Mouse (Mus musculus): Measurements from ENCODE around the gene Sema3a. TPM values are rescaled to one million over a fixed set of nuclear protein-coding genes. Genes with fewer than 3 reads are reported as not detected.

Gene Sema3a
- polyA plus RNA-seq, 1 experiment from 2014 or later, result 7.5 TPM

GRCm38 (mm10) chr5:13157761-13158612, 32.8 kb downstream of the Sema3a start:
- CTCF ChIA-PET, result no interaction called here
- H3K27me3 ChIP-seq, result no peaks in the 10 kb centered on the region
- no peak for DNase-seq (ENCODE audit: low read depth, low spot score)
- ATAC-seq, result no peak
- POLR2A ChIA-PET, result no interaction called here
- in situ Hi-C loops (cut with MboI; ENCODE audit: low pct_unique_long_range_greater_than_20kb), result no loop called here
- TF ChIP-seq CTCF (IDR thresholded peaks at IDR 0.05), result no peak

DNA sequence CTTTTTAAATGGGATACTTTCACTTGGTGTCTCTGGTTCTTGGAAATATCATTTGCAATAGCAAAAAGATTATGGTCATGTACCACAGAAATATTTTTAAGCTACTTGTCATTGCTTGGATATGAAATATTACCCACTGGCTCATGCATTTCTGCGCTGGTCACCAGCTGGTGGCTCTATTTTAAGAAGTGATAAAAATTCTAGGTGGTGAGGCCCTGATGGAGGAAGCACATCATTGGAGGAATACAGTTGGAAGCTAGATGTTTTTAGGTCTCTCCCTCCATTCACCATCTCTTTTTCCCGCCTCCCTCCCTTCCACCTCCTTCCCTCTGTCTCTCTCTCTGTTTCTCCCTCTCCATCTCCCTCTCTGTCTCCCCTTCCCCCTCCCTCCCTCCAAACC, 57.0 kb downstream of the Sema3a start:
- no peak for TF ChIP-seq CTCF (IDR thresholded peaks at IDR 0.05)
- in situ Hi-C loops (cut with MboI; ENCODE audit: low pct_unique_long_range_greater_than_20kb), result no loop called here

DNA sequence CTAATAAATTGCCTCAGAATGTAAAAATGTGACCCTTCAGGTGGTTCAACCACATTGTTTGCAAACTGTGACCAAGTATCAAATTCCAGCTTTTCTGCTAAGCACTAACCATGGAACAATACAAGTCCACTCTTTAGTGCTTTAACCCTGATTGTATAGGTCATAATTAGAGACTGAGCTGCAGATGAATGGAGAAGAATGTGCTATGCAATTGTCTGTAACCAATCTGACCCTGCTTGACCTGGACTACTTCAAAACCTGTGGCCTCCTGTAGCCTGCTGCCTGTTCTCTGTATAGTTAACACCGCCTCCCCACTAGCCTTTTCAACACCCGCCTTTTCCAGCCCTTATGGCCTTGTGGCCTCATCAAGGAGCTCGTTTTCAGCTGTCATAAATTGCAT, 72.7 kb downstream of the Sema3a start:
- TF ChIP-seq CTCF (IDR thresholded peaks at IDR 0.05), result no peak
- ATAC-seq, result no peak
- ChIA-PET CTCF (interaction anchor here (1.0 kb wide), 1 partner anchor 15 kb away, joined by 4 read pairs; no protein-coding TSS in a partner anchor), POLR2A (no interaction called here)
- in situ Hi-C loops (cut with MboI; ENCODE audit: low pct_unique_long_range_greater_than_20kb), result no loop called here
- no peak for DNase-seq (ENCODE audit: low read depth, low spot score)
- H3K27me3 ChIP-seq, result no peaks in the 10 kb centered on the region

More for the DNA sequence above, 57.0 kb downstream of the Sema3a start:
- ATAC-seq (no peak), DNase-seq (ENCODE audit: low read depth, low spot score) (no peak)
- H3K27me3 ChIP-seq, result no peaks in the 10 kb centered on the region
- POLR2A ChIA-PET, result no interaction called here
- CTCF ChIA-PET, result interaction anchor here (1.7 kb wide), 1 partner anchor 15 kb away, joined by 4 read pairs; no protein-coding TSS in a partner anchor

GRCm38 (mm10) chr5:13199709-13200108, 74.5 kb downstream of the Sema3a start:
- no peak for ATAC-seq
- no peak for DNase-seq (ENCODE audit: low read depth, low spot score)
- in situ Hi-C loops (cut with MboI; ENCODE audit: low pct_unique_long_range_greater_than_20kb), result no loop called here
- POLR2A ChIA-PET, result no interaction called here
- no peaks in the 10 kb centered on the region for H3K27me3 ChIP-seq
- TF ChIP-seq CTCF (IDR thresholded peaks at IDR 0.05), result no peak
- CTCF ChIA-PET, result interaction anchor here (1.4 kb wide), 1 partner anchor 58 kb away, joined by 3 read pairs; no protein-coding TSS in a partner anchor

DNA sequence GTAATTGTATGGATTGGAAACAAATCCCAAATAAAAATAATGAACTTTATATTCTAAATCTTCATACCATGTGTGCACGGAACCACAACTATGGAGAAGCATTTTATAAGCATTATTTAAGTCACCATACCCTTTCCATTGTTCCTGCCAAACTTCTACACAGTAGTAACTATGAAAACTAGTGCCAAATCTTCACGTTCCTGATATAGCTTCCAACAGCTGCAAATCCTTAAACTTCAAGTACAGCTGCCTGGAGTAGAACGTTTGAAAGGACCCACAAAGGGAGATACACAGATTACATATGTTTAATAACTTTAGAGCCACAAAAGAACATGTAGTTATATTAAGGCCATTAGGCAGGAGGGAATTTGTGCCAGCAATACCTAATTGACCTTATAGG, 130.1 kb downstream of the Sema3a start:
- DNase-seq (ENCODE audit: low read depth, low spot score), result no peak
- no peak for ATAC-seq
- TF ChIP-seq CTCF (IDR thresholded peaks at IDR 0.05), result no peak
- in situ Hi-C loops (cut with MboI; ENCODE audit: low pct_unique_long_range_greater_than_20kb), result no loop called here
- CTCF ChIA-PET, result no interaction called here
- H3K27me3 ChIP-seq, result no peaks in the 10 kb centered on the region
- POLR2A ChIA-PET, result no interaction called here

- in situ Hi-C loops (cut with MboI; ENCODE audit: low pct_unique_long_range_greater_than_20kb), result no loop called here
- ATAC-seq, result no peak
- CTCF ChIA-PET, result no interaction called here
- H3K27me3 ChIP-seq, result no peaks in the 10 kb centered on the region
- POLR2A ChIA-PET, result no interaction called here
- TF ChIP-seq CTCF (IDR thresholded peaks at IDR 0.05), result no peak
- DNase-seq (ENCODE audit: low read depth, low spot score), result no peak
These were observed 131.1 kb downstream of the Sema3a start for GRCm38 (mm10) chr5:13256321-13256720.

DNA sequence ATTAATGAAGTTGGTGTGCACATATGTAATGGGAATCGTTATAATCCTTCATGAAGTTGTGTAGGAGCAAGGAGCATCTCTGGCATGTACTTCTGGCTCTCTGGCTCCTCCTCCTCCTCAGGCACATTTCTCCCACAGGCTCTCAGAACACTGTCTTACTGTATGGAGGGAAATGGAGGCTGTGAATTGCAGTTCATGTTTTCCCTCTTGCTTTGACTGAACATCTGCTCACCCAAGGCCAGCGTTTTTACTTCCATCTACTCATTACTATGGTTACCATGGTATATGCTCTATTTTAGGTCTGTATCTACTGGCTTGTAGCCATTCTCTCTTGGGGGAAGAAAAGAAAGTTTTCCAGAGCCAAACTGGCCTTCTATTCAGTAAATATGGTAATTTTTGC, 137.9 kb downstream of the Sema3a start:
- in situ Hi-C loops (cut with MboI; ENCODE audit: low pct_unique_long_range_greater_than_20kb), result no loop called here
- DNase-seq (ENCODE audit: low read depth, low spot score) (no peak), ATAC-seq (no peak)
- TF ChIP-seq CTCF (IDR thresholded peaks at IDR 0.05), result no peak
- no peaks in the 10 kb centered on the region for H3K27me3 ChIP-seq
- CTCF ChIA-PET, result no interaction called here
- POLR2A ChIA-PET, result no interaction called here

DNA sequence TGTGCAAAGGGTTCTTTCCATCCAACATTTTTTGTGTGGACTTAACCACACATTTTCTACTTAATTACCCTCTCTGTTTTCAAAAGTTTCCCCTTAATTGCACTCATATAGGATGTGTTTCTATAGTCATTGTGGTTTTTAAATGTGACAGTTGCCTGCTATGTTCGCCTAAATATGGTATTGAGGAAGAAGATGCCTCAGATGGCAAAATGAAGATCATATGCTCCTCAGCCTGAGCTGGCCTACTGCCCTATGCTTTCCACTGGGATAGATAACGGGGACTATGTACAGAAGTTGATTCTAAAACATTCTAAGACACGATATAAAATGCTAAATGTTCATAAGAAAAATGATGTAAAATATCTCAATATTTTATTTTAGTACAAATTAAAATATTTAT, 138.3 kb downstream of the Sema3a start:
- no peak for ATAC-seq
- no peak for DNase-seq (ENCODE audit: low read depth, low spot score)
- ChIA-PET CTCF (no interaction called here), POLR2A (no interaction called here)
- no peaks in the 10 kb centered on the region for H3K27me3 ChIP-seq
- no peak for TF ChIP-seq CTCF (IDR thresholded peaks at IDR 0.05)
- in situ Hi-C loops (cut with MboI; ENCODE audit: low pct_unique_long_range_greater_than_20kb), result no loop called here

DNA sequence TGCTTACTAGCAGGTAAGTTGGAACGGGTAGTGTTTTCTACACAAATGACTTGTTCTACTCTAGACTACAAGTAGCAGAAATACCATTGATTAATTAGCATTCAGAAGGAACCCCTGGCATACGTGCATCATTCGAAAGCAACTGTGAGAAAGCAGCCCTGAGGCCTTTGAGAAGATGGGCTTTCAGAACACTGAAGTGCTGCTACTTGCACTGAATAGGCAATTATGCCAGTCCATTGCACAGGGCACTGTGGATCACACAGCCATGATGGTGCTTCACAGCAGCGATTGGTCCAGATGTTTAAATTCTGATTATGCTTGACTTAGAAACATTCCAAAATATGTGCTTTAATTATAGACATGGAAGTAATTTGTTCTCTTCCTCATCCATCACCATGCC, 187.5 kb downstream of the Sema3a start:
- ATAC-seq, result no peak
- no peak for TF ChIP-seq CTCF (IDR thresholded peaks at IDR 0.05)
- ChIA-PET CTCF (no interaction called here), POLR2A (no interaction called here)
- no peaks in the 10 kb centered on the region for H3K27me3 ChIP-seq
- DNase-seq (ENCODE audit: low read depth, low spot score), result no peak
- in situ Hi-C loops (cut with MboI; ENCODE audit: low pct_unique_long_range_greater_than_20kb), result no loop called here

DNA sequence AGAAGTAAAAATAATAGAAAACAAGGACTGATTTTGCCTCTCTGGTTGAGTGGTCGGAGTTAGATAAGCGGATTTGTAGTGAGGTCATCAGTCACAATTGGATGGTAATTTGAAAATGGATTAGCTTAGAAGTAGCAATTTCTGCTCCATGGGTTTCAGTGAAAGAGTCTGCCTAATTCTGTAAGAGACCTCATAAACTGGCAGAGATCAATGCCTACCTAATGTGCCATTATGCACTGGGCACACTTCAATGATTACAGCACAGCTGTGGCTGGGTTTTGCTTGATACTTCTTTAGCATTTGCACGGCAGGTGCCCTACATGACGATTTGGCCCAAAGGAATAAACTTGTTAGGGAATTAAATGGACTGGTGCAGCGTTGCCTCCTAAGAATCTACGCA, 188.8 kb downstream of the Sema3a start:
- no peaks in the 10 kb centered on the region for H3K27me3 ChIP-seq
- ChIA-PET POLR2A (no interaction called here), CTCF (no interaction called here)
- no peak for TF ChIP-seq CTCF (IDR thresholded peaks at IDR 0.05)
- no peak for DNase-seq (ENCODE audit: low read depth, low spot score)
- no peak for ATAC-seq
- in situ Hi-C loops (cut with MboI; ENCODE audit: low pct_unique_long_range_greater_than_20kb), result no loop called here

- in situ Hi-C loops (cut with MboI; ENCODE audit: low pct_unique_long_range_greater_than_20kb), result no loop called here
- DNase-seq (ENCODE audit: low read depth, low spot score) (no peak), ATAC-seq (no peak)
- no peaks in the 10 kb centered on the region for H3K27me3 ChIP-seq
- POLR2A ChIA-PET, result no interaction called here
- no peak for TF ChIP-seq CTCF (IDR thresholded peaks at IDR 0.05)
- CTCF ChIA-PET, result no interaction called here
These were observed 193.7 kb downstream of the Sema3a start for GRCm38 (mm10) chr5:13318728-13319429.
